Mouse (Mus musculus) liver, embryonic 14.5 days (tissue): ENCODE measurements around the gene Cyp2d12.
"Not testable (repeated sequence)": the region's sequence is repeated elsewhere in the genome, so short reads cannot be mapped to it uniquely, and the experiment has no call there.

Experiments used
- CTCF ChIP-seq: IDR thresholded peaks from 2 replicates; pipeline ENCODE4 v1.5.1; 2016; ENCODE audit warnings: antibody characterized with exemption, low read depth, control low read depth
- EP300 ChIP-seq: IDR thresholded peaks from 2 replicates; pipeline ENCODE4 v1.6.1; 2016; ENCODE audit warnings: antibody characterized with exemption, low read depth

DNA sequence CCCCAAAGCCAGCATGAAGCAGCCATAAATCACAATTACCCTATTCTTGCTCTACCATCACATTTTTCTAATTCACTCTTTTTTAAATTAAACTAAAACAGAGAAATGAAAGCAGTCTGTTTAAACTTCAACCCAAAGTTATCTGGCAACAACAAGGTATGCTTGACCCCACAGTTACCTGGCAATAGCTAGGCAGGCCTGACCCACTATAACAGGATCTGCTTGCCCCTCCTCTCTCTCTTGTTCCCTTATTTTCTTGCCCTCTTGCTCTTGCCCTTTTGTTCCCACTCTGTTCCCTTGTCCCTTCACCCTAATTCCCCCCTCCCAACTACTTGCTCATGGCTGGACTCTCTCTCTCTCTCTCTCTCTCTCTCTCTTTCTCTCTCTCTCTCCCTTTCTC, 10.3 kb upstream of the Cyp2d12 start:
- not testable (repeated sequence) for TF ChIP-seq CTCF, EP300
